Mouse (Mus musculus) C2C12 (cell line): ENCODE data around the gene Cd86. TPM values are rescaled to one million over a fixed set of nuclear protein-coding genes. Genes with fewer than 3 reads are reported as not detected.

Experiments used
- H3K27me3 ChIP-seq: one replicate; pipeline ENCODE4 v1.6.1; 2011; ENCODE audit not compliant: control insufficient read depth, insufficient read depth, insufficient read length
- H3K36me3 ChIP-seq: one replicate; pipeline ENCODE4 v1.6.1; 2011; ENCODE audit not compliant: control insufficient read depth, insufficient read depth
- H3K4me3 ChIP-seq: one replicate; pipeline ENCODE4 v1.5.1; 2011; ENCODE audit warnings: mild to moderate bottlenecking, control low read depth; ENCODE audit not compliant: poor library complexity, insufficient read depth, severe bottlenecking
- H3K79me2 ChIP-seq: one replicate; pipeline ENCODE4 v1.6.1; 2011; ENCODE audit not compliant: control insufficient read depth, insufficient read depth
- H3K79me3 ChIP-seq: one replicate; pipeline ENCODE4 v1.6.1; 2011; ENCODE audit warnings: low read depth, control low read depth
- H3ac ChIP-seq: one replicate; pipeline ENCODE3; 2011; ENCODE audit warnings: low read depth; ENCODE audit not compliant: control insufficient read depth, insufficient read length
- CEBPB ChIP-seq: IDR thresholded peaks from one replicate; pipeline ENCODE4 v1.6.1; 2011; ENCODE audit warnings: low read depth, mild to moderate bottlenecking, control low read depth, moderate library complexity
- CTCF ChIP-seq: IDR thresholded peaks from one replicate; pipeline ENCODE4 v1.5.1; 2011; ENCODE audit not compliant: control insufficient read depth, insufficient read depth, insufficient read length
- FOSL1 ChIP-seq: IDR thresholded peaks from one replicate; pipeline ENCODE4 v1.8.0; 2011; ENCODE audit warnings: mild to moderate bottlenecking, low read length; ENCODE audit not compliant: poor library complexity, insufficient read depth, severe bottlenecking
- MAX ChIP-seq: IDR thresholded peaks from one replicate; pipeline ENCODE4 v1.6.1; 2011; ENCODE audit warnings: mild to moderate bottlenecking, control low read depth
- MYOD1 ChIP-seq: IDR thresholded peaks from one replicate; pipeline ENCODE4 v1.6.1; 2011; ENCODE audit warnings: low read depth; ENCODE audit not compliant: control insufficient read depth, insufficient read length
- MYOG ChIP-seq: IDR thresholded peaks from one replicate; pipeline ENCODE4 v1.6.1; 2011; ENCODE audit not compliant: control insufficient read depth, insufficient read length; ENCODE audit errors: extremely low read depth
- USF1 ChIP-seq: IDR thresholded peaks from one replicate; pipeline ENCODE4 v1.6.1; 2011; ENCODE audit warnings: low read depth, mild to moderate bottlenecking, control low read depth, moderate library complexity
- polyA plus RNA-seq: library from polyadenylated mRNA; unstranded; fragments of >200 nt; fragmentation: generic; extraction: Trizol; gene quantifications from one replicate; pipeline ENCODE4 v1.2.1, GENCODE M21; 2012; ENCODE audit warnings: missing spikeins

Gene Cd86
- polyA plus RNA-seq, 1 experiment: not detected

DNA sequence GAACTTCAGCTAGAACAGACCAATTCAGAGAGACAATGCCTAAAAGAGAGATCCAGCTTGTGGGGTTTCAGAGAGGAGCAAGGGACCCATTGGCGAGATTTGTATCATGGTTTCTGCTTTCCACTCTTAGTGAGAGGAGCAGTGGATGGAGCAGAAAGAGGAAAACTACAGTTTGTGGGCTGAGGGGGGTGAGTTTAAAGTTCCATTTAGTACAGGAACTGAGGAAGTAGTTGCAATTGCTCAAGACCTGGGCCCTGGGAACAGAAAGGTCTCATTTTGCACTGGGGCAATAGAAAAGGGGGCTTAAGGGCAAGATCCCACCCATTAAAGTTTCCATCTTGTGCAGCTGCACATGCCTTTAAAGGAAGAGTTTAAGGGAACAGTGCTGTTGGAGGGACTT lies 76.0 kb downstream of the Cd86 start:
- H3K79me3 ChIP-seq: no peaks in the 10 kb centered on the region
- H3ac ChIP-seq: no peak overlapping the region
- TF ChIP-seq CEBPB (no peak), MYOD1 (no peak), MYOG (no peak), FOSL1 (no peak), CTCF (no peak), MAX (no peak), USF1 (no peak)

DNA sequence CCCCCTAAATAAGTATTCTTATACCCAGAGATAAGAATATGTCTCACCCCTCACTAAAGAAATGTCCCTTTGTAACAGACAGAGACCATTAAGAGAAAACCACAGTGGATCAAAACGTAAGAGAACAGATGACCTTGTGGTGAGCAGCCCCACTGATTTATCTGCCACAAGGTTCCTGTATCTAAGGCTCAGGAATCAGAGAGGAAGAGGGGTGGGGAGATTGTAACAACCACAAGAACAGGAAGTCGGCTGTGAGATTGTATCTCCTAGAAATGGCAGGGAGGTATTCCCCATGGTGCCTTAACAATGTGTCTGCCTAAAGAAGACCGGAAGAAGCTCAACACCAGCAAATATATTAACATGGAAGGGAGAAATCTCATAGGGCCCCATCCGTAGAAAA lies 77.9 kb downstream of the Cd86 start:
- H3K27me3 ChIP-seq: no peaks in the 10 kb centered on the region
- no peaks in the 10 kb centered on the region for H3K79me3 ChIP-seq
- H3ac ChIP-seq: no peak overlapping the region
- no peaks in the 10 kb centered on the region for H3K79me2 ChIP-seq
- H3K4me3 ChIP-seq: no peak overlapping the region
- TF ChIP-seq USF1 (peak; percentile 14), MAX (no peak)
- no peaks in the 10 kb centered on the region for H3K36me3 ChIP-seq

More for the DNA sequence above, 76.0 kb downstream of the Cd86 start:
- H3K79me2 ChIP-seq: no peaks in the 10 kb centered on the region
- no peaks in the 10 kb centered on the region for H3K36me3 ChIP-seq
- H3K27me3 ChIP-seq: no peaks in the 10 kb centered on the region
- H3K4me3 ChIP-seq: no peak overlapping the region

DNA sequence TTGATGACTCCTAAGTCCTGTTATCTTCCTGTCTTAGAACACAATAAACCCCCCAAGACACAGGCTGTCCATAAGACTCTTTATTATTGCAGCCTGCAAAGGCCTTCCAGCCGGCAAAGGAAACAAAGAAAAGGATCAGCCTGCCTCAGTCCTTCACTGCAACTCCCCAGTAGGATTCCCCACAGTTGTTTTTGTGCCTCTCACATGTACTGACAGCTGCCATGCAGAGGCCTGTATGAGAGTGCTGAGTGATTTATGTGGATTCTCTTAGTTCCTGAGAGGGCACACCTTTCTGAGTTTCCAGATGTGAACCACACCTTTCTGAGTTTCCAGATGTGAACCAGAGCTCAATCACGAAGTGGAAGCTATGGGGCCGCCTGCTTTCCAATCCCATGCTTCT lies 83.8 kb downstream of the Cd86 start:
- H3K79me2 ChIP-seq: no peaks in the 10 kb centered on the region
- no peaks in the 10 kb centered on the region for H3K27me3 ChIP-seq
- H3K79me3 ChIP-seq: no peaks in the 10 kb centered on the region
- no peak overlapping the region for H3ac ChIP-seq
- TF ChIP-seq FOSL1: no peak
- TF ChIP-seq MYOD1: no peak
- no peak overlapping the region for H3K4me3 ChIP-seq
- no peaks in the 10 kb centered on the region for H3K36me3 ChIP-seq

DNA sequence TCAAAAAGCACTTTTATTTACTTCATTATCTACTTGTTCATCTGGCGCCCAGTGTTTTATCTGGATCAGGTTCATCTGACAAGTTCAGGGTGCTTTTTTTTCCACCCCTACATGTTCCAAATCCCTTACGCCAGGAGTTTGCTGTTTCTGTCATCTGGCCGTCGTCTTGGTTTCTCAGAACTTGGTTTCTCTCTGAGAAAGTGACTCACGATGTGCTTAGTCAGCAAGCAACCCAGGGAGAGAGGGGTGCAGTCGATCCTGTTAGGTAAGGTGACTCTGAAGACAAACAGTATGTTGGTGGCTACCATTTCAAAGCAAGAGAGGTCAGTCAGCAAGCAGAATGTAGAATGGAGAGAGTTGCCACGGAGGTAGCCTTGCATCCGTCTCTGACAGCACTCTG lies 93.9 kb downstream of the Cd86 start:
- Histone ChIP-seq H3K79me3 (no peaks in the 10 kb centered on the region), H3K36me3 (no peaks in the 10 kb centered on the region), H3K4me3 (no peak overlapping the region), H3K27me3 (no peaks in the 10 kb centered on the region), H3K79me2 (no peaks in the 10 kb centered on the region), H3ac (no peak overlapping the region)
- TF ChIP-seq FOSL1 (no peak), USF1 (no peak), CEBPB (no peak), MYOD1 (no peak)

DNA sequence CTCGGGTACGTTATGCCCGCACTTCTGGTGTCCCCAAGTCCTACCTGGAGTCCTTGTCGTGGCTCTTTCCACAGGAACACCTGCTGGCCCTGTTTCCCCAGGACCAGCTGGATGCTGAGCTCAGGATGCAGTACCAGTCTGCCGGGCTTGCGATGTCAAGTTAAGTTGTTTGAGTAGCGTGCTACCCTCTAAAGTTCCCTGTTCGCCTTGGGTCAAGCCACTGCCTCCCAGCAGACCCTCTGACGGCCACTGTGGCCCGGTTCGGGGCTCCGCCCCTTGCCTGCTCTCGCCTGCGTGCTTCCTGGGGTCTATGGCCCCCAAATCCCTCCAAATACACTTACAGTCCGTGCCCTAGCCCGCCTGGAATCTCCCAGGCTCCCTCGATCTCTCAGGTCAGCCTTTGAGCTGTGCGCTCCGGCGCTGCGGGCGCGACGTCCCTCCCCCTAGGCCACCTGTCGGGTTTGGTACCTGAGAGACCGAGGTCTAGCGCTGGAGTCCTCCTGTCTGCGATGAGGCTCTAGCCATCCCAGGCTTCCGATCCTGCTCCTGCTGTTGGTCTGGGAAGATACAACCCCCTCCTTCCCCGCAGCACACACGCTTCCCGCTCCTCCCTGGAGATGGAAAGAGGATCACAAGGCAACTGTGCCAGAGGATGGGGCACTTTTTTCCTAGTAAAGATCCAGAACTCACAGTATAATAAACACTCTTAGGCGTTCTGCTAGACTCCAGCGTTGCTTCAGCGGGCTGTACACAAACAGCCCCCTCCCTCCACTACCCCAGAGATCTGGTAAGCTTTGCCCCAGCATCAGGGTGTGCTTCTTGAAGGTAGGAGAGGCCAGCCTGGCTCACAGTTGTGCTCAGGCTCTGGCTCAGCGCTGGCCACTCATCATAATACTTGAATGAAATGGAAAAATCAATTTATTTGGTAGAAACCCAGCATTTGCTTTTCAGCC lies 104.2 kb downstream of the Cd86 start, which contains the start of gene Casr:
Casr (minus strand) TSS at position 756 of the 953 bp plus-strand sequence.
- Histone ChIP-seq H3K79me3 (no peaks in the 10 kb centered on the region), H3ac (no peak within 1 kb of the TSS), H3K4me3 (no peak within 1 kb of the TSS), H3K79me2 (no peaks in the 10 kb centered on the region), H3K27me3 (no peaks in the 10 kb centered on the region), H3K36me3 (no peaks in the 10 kb centered on the region)
- no peak for TF ChIP-seq MYOG
- TF ChIP-seq FOSL1: no peak
- TF ChIP-seq CTCF: no peak
- no peak for TF ChIP-seq MYOD1
- TF ChIP-seq MAX: no peak
- no peak for TF ChIP-seq CEBPB
- no peak for TF ChIP-seq USF1

DNA sequence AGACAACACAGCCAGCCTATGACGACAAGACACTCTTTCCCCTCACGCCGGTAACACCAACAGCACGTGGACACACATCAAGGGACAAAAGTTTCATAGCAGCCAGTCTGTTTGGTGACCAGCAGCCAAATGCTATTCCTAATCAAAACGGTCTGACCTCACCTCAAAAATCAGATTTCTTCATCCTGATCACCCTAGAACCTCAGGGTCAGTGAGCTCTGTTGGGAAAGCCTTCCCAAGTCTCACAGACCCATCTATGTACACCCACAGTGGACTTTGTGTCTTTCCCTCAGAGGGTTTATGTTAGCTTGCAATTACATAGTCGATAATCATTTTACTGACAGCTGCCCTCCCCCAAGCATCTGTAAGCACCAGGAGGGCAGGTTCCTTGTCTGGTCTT lies 106.3 kb downstream of the Cd86 start:
- TF ChIP-seq MYOD1 (no peak), MYOG (no peak), CTCF (no peak), FOSL1 (no peak), CEBPB (no peak)

More for the DNA sequence above, 106.3 kb downstream of the Cd86 start:
- no peak overlapping the region for H3K4me3 ChIP-seq
- H3ac ChIP-seq: no peak overlapping the region
- no peaks in the 10 kb centered on the region for H3K27me3 ChIP-seq
- H3K36me3 ChIP-seq: no peaks in the 10 kb centered on the region
- no peaks in the 10 kb centered on the region for H3K79me3 ChIP-seq
- no peaks in the 10 kb centered on the region for H3K79me2 ChIP-seq
